Mouse (Mus musculus): Measurements from ENCODE around the gene Dph7.

DNA sequence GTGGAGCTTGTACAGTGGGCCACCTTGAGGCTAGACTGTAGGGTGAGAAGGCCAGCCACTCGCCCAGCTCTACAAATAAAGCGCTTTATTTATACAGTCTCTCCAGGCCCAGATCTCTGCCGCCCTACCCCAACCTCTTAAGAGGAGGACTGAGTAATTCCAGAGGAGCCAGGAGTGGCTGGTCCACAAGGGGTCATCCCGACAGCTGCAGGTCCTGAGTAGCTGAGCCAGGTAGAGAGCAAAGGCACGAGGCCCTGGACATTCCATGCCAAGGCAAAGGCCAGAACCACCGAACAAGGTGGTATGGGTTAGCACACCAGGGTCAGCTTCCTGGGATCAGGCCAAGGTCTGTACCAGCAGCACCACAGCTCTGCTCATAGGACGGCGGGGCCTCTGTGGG, 36.9 kb upstream of the Dph7 start:
- TF ChIP-seq CTCF (IDR thresholded peaks at IDR 0.05; ENCODE audit: low read depth, low read length): no peak
- TF ChIP-seq POLR2A (IDR thresholded peaks at IDR 0.05; ENCODE audit: borderline replicate concordance, low read depth, low read length): no peak
